Mouse (Mus musculus): ENCODE results near the gene Ankrd9. TPM values are rescaled to one million over a fixed set of nuclear protein-coding genes. Genes with fewer than 3 reads are reported as not detected.

Ankrd9 gene
- polyA plus RNA-seq, 1 experiment from 2014 or later = 54.7 TPM

DNA sequence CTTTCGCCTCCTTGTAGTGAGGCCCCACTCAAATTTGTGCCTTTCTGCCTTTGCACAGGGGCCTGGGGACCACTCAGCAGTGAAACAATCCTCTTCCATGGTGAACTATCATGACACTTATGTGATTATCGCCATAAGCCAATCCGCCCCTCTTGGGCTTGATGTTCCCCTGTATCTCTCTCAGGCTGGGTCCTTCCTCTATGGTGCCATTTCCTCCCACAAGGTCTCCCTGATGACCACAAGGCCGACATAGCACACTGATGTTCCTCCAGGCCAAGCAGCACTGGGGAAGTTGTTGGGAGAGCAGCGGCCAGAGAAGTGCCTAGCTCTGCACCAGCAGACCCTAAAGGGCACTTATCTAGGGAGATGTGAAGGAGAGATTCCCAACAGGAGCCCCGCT, 4.1 kb downstream of the Ankrd9 start:
- peaks cover 76% of the 10 kb centered on the region for H3K4me1 ChIP-seq (ENCODE audit: control insufficient read depth, low read depth, low read length)
- H3K4me2 ChIP-seq (ENCODE audit: low read depth, low read length) = peak overlapping the region; percentile 84

GRCm38 (mm10) chr12:110974295-110974694, 4.5 kb downstream of the Ankrd9 start:
- H3K4me3 ChIP-seq (ENCODE audit: low read depth, low read length) = peak overlapping the region; percentile 90
- peak; percentile 81 for ATAC-seq (ENCODE audit: low read depth)
- 20% methylated on average over 7 of the region's 7 CpGs for WGBS (ENCODE audit: insufficient replicate concordance)
- H3K27ac ChIP-seq (ENCODE audit: low read length) = peak overlapping the region; percentile 100
- H3K4me1 ChIP-seq (ENCODE audit: control insufficient read depth, low read depth, low read length) = peaks cover 72% of the 10 kb centered on the region
- H3K36me3 ChIP-seq (ENCODE audit: control insufficient read depth, insufficient read depth) = peaks cover 53% of the 10 kb centered on the region
- peak overlapping the region; percentile 84 for H3K4me2 ChIP-seq (ENCODE audit: low read depth, low read length)
- H3K27me3 ChIP-seq (ENCODE audit: control insufficient read depth, insufficient read depth, low read depth, low read length) = no peaks in the 10 kb centered on the region
- H3K9me3 ChIP-seq (replicated peaks; ENCODE audit: control insufficient read depth, low read length) = no peaks in the 10 kb centered on the region
- H3K9ac ChIP-seq (ENCODE audit: low read depth, low read length) = peak overlapping the region; percentile 66

More for the DNA sequence above, 4.1 kb downstream of the Ankrd9 start:
- peak overlapping the region; percentile 90 for H3K4me3 ChIP-seq (ENCODE audit: low read depth, low read length)
- WGBS (ENCODE audit: insufficient replicate concordance) = 24% methylated on average over 6 of the region's 6 CpGs
- peaks cover 50% of the 10 kb centered on the region for H3K36me3 ChIP-seq (ENCODE audit: control insufficient read depth, insufficient read depth)
- no peak for ATAC-seq (ENCODE audit: low read depth)
- no peaks in the 10 kb centered on the region for H3K27me3 ChIP-seq (ENCODE audit: control insufficient read depth, insufficient read depth, low read depth, low read length)
- peak overlapping the region; percentile 45 for H3K9ac ChIP-seq (ENCODE audit: low read depth, low read length)
- no peaks in the 10 kb centered on the region for H3K9me3 ChIP-seq (replicated peaks; ENCODE audit: control insufficient read depth, low read length)
- peak overlapping the region; percentile 100 for H3K27ac ChIP-seq (ENCODE audit: low read length)

GRCm38 (mm10) chr12:110973829-110974228, 5.0 kb downstream of the Ankrd9 start:
- H3K27ac ChIP-seq (ENCODE audit: low read length) = peak overlapping the region; percentile 100
- 42% methylated on average over 4 of the region's 4 CpGs for WGBS (ENCODE audit: insufficient replicate concordance)
- no peaks in the 10 kb centered on the region for H3K9me3 ChIP-seq (replicated peaks; ENCODE audit: control insufficient read depth, low read length)
- H3K27me3 ChIP-seq (ENCODE audit: control insufficient read depth, insufficient read depth, low read depth, low read length) = no peaks in the 10 kb centered on the region
- H3K4me2 ChIP-seq (ENCODE audit: low read depth, low read length) = peak overlapping the region; percentile 84
- H3K9ac ChIP-seq (ENCODE audit: low read depth, low read length) = peak overlapping the region; percentile 66
- H3K4me1 ChIP-seq (ENCODE audit: control insufficient read depth, low read depth, low read length) = peaks cover 70% of the 10 kb centered on the region
- H3K4me3 ChIP-seq (ENCODE audit: low read depth, low read length) = peak overlapping the region; percentile 48
- peaks cover 55% of the 10 kb centered on the region for H3K36me3 ChIP-seq (ENCODE audit: control insufficient read depth, insufficient read depth)
- ATAC-seq (ENCODE audit: low read depth) = peak; percentile 12

- Histone ChIP-seq H3K9ac (ENCODE audit: low read depth, low read length) (peak overlapping the region; percentile 48), H3K9me3 (replicated peaks; ENCODE audit: control insufficient read depth, low read length) (no peaks in the 10 kb centered on the region), H3K4me1 (ENCODE audit: control insufficient read depth, low read depth, low read length) (peaks cover 69% of the 10 kb centered on the region), H3K4me3 (ENCODE audit: low read depth, low read length) (no peak overlapping the region), H3K27ac (ENCODE audit: low read length) (peak overlapping the region; percentile 81), H3K27me3 (ENCODE audit: control insufficient read depth, insufficient read depth, low read depth, low read length) (no peaks in the 10 kb centered on the region), H3K4me2 (ENCODE audit: low read depth, low read length) (peak overlapping the region; percentile 46), H3K36me3 (ENCODE audit: control insufficient read depth, insufficient read depth) (peaks cover 53% of the 10 kb centered on the region)
- ATAC-seq (ENCODE audit: low read depth) = no peak
- 28% methylated on average over 5 of the region's 5 CpGs for WGBS (ENCODE audit: insufficient replicate concordance)
These were observed 6.9 kb downstream of the Ankrd9 start for GRCm38 (mm10) chr12:110971972-110972371.

DNA sequence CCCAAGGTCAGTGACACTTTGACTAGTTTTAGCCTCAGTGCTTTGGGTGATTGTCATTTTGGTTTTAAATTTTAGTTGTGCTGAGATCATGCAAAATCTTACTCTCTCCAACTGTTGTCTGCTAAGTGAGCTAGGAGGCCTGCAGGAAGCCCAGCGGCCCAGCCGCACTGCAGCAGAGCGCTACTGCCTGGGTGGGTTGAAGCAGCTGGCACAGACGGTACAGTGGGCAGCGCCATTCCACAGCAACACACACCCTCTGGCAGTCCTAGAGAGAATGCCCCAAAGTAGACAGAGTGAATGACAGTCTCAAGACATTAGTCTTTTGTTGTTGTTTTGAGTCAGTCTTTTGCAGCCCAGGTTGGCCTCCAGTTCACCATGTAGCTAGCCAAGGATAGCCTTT, 8.4 kb downstream of the Ankrd9 start:
- H3K27me3 ChIP-seq (ENCODE audit: control insufficient read depth, insufficient read depth, low read depth, low read length) = no peaks in the 10 kb centered on the region
- H3K4me1 ChIP-seq (ENCODE audit: control insufficient read depth, low read depth, low read length) = peaks cover 69% of the 10 kb centered on the region
- 92% methylated on average over 5 of the region's 5 CpGs for WGBS (ENCODE audit: insufficient replicate concordance)
- no peak for ATAC-seq (ENCODE audit: low read depth)
- H3K9ac ChIP-seq (ENCODE audit: low read depth, low read length) = no peak overlapping the region
- H3K27ac ChIP-seq (ENCODE audit: low read length) = peak overlapping the region; percentile 15
- no peak overlapping the region for H3K4me2 ChIP-seq (ENCODE audit: low read depth, low read length)
- no peaks in the 10 kb centered on the region for H3K9me3 ChIP-seq (replicated peaks; ENCODE audit: control insufficient read depth, low read length)
- peaks cover 41% of the 10 kb centered on the region for H3K36me3 ChIP-seq (ENCODE audit: control insufficient read depth, insufficient read depth)
- no peak overlapping the region for H3K4me3 ChIP-seq (ENCODE audit: low read depth, low read length)

DNA sequence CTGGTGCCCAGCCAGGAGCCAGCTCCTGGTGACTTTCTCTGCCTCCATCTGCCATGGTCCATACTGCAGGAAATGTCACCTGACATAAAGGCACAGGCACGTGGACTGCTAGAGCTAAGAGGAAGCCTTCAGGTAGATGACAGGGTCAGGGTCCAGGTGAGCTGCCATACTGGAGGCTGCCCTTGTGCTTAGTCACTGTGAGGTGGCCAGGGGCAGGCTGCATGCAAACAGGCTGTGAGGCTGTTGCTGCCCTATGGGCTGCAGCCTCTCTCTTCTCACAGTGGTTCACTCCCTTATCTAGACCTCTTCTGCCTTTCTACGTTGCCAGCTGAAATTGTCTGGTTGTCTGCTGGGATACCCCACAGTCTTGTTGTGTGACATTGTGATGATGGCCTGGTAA, 11.7 kb downstream of the Ankrd9 start:
- H3K9me3 ChIP-seq (replicated peaks; ENCODE audit: control insufficient read depth, low read length) = no peaks in the 10 kb centered on the region
- H3K4me1 ChIP-seq (ENCODE audit: control insufficient read depth, low read depth, low read length) = peaks cover 40% of the 10 kb centered on the region
- WGBS (ENCODE audit: insufficient replicate concordance) = 58% methylated on average over 2 of the region's 2 CpGs
- no peak overlapping the region for H3K4me3 ChIP-seq (ENCODE audit: low read depth, low read length)
- peaks cover 20% of the 10 kb centered on the region for H3K36me3 ChIP-seq (ENCODE audit: control insufficient read depth, insufficient read depth)
- no peak overlapping the region for H3K4me2 ChIP-seq (ENCODE audit: low read depth, low read length)
- H3K27ac ChIP-seq (ENCODE audit: low read length) = peak overlapping the region; percentile 73
- peak; percentile 63 for ATAC-seq (ENCODE audit: low read depth)
- H3K9ac ChIP-seq (ENCODE audit: low read depth, low read length) = peak overlapping the region; percentile 44
- no peaks in the 10 kb centered on the region for H3K27me3 ChIP-seq (ENCODE audit: control insufficient read depth, insufficient read depth, low read depth, low read length)

DNA sequence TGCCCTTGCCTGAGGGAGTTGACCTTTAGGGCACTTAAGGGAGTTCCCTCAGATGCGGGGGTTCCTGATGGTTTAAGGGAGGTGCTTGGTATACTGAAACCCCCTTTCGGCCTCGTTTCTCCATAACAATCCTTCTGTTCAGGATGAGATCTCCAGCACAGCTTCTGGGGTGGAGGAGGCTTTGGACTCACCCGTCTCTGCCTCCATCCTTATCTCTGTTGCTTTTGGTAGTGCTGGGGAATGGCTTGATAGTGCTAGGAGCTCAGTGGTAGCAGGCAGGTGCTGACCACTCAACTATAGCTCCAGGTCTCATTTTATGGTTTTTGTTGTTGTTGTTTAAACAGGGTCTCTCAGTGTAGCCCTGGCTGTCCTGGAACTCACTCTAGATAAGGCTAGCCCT, 12.8 kb downstream of the Ankrd9 start:
- Histone ChIP-seq H3K4me1 (ENCODE audit: control insufficient read depth, low read depth, low read length) (peaks cover 33% of the 10 kb centered on the region), H3K4me3 (ENCODE audit: low read depth, low read length) (no peak overlapping the region), H3K9ac (ENCODE audit: low read depth, low read length) (0 out of 2 replicates have a peak overlapping the region, but pooled peaks have one; percentile 19), H3K27ac (ENCODE audit: low read length) (peak overlapping the region; percentile 73), H3K27me3 (ENCODE audit: control insufficient read depth, insufficient read depth, low read depth, low read length) (no peaks in the 10 kb centered on the region), H3K36me3 (ENCODE audit: control insufficient read depth, insufficient read depth) (peaks cover 18% of the 10 kb centered on the region), H3K4me2 (ENCODE audit: low read depth, low read length) (no peak overlapping the region), H3K9me3 (replicated peaks; ENCODE audit: control insufficient read depth, low read length) (no peaks in the 10 kb centered on the region)
- ATAC-seq (ENCODE audit: low read depth) = peak; percentile 85
- 46% methylated on average over 4 of the region's 4 CpGs for WGBS (ENCODE audit: insufficient replicate concordance)

DNA sequence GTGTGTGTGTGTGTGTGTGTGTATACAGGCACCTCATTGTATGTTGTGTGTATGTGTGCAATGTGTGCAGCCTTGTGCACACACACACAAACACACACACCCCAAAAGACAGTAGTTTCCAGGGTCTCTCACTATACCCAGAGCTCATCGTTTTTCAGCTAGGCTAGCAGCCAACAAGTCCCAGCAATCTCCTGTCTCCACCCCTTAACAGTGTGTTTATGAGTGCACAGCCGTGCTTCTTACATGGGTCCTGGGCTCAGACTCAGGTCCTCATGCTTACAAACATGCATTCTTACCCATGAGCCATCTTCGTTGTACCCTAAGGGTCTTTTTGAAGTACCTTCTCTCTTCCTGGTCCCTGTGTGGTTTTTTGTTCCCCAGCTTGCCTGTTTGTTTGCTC, 13.3 kb downstream of the Ankrd9 start:
- peak; percentile 62 for ATAC-seq (ENCODE audit: low read depth)
- H3K4me3 ChIP-seq (ENCODE audit: low read depth, low read length) = no peak overlapping the region
- no peaks in the 10 kb centered on the region for H3K9me3 ChIP-seq (replicated peaks; ENCODE audit: control insufficient read depth, low read length)
- peaks cover 30% of the 10 kb centered on the region for H3K4me1 ChIP-seq (ENCODE audit: control insufficient read depth, low read depth, low read length)
- peaks cover 16% of the 10 kb centered on the region for H3K36me3 ChIP-seq (ENCODE audit: control insufficient read depth, insufficient read depth)
- H3K27me3 ChIP-seq (ENCODE audit: control insufficient read depth, insufficient read depth, low read depth, low read length) = no peaks in the 10 kb centered on the region
- no peak overlapping the region for H3K4me2 ChIP-seq (ENCODE audit: low read depth, low read length)
- 41% methylated on average over 3 of the region's 3 CpGs for WGBS (ENCODE audit: insufficient replicate concordance)
- peak overlapping the region; percentile 73 for H3K27ac ChIP-seq (ENCODE audit: low read length)
- no peak overlapping the region for H3K9ac ChIP-seq (ENCODE audit: low read depth, low read length)

- H3K4me2 ChIP-seq (ENCODE audit: low read depth, low read length) = no peak overlapping the region
- H3K9ac ChIP-seq (ENCODE audit: low read depth, low read length) = no peak overlapping the region
- no peak overlapping the region for H3K27ac ChIP-seq (ENCODE audit: low read length)
- 57% methylated on average over 2 of the region's 2 CpGs for WGBS (ENCODE audit: insufficient replicate concordance)
- H3K4me3 ChIP-seq (ENCODE audit: low read depth, low read length) = no peak overlapping the region
- ATAC-seq (ENCODE audit: low read depth) = no peak
- H3K27me3 ChIP-seq (ENCODE audit: control insufficient read depth, insufficient read depth, low read depth, low read length) = no peaks in the 10 kb centered on the region
- H3K4me1 ChIP-seq (ENCODE audit: control insufficient read depth, low read depth, low read length) = peaks cover 21% of the 10 kb centered on the region
- H3K36me3 ChIP-seq (ENCODE audit: control insufficient read depth, insufficient read depth) = no peaks in the 10 kb centered on the region
- H3K9me3 ChIP-seq (replicated peaks; ENCODE audit: control insufficient read depth, low read length) = no peaks in the 10 kb centered on the region
These were observed 16.9 kb downstream of the Ankrd9 start for GRCm38 (mm10) chr12:110961973-110962372.
